In genomic region chr14:102718558-102718957, GRCm38 (mm10) we compare ENCODE assay signal across 16 mouse cellular contexts.
A peak's percentile ranks its signal among the peaks of the same experiment; 100 is the strongest.
DNase-seq lines count a peak whose midpoint lies in the region; ATAC-seq and TF ChIP-seq lines count a peak whose summit lies in the region.
"Had no signal": no experiment of that assay in that cellular context is flagged by ENCODE, and none has a peak within 500 bp of the region (broad histone marks: within the 10 kb centered on the region; RNA-seq: fewer than 3 reads in every experiment).

No protein-coding gene starts in this region.

- TF ChIP-seq CTCF in Patski (IDR thresholded peaks at IDR 0.05): no peak
- TF ChIP-seq CTCF in midbrain, postnatal 0 days (IDR thresholded peaks at IDR 0.05): no peak

- no peak overlapping the region for H3K27ac ChIP-seq in midbrain, postnatal 0 days (ENCODE audit: low read depth, low read length)
- H3K27ac ChIP-seq: heart, embryonic 13.5 days; hindbrain, embryonic 15.5 days; macrophage; midbrain, embryonic 15.5 days; neural tube, embryonic 13.5 days had no signal

- H3K4me1 ChIP-seq in midbrain, postnatal 0 days (ENCODE audit: insufficient read depth, low read length): no peaks in the 10 kb centered on the region
- H3K4me1 ChIP-seq: heart, embryonic 13.5 days; hindbrain, embryonic 15.5 days; midbrain, embryonic 15.5 days; neural tube, embryonic 13.5 days had no signal

- ATAC-seq in Patski: no peak
- no peak for ATAC-seq in midbrain, postnatal 0 days (ENCODE audit: low FRiP score)
- ATAC-seq: forebrain, embryonic 16.5 days; midbrain, embryonic 15.5 days had no signal

- WGBS in midbrain, postnatal 0 days: 74% methylated on average over 2 of the region's 2 CpGs

- CTCF ChIA-PET in Patski (lab: Charles Lee): no interaction called here

- POLR2A ChIA-PET in Patski (lab: Charles Lee): no interaction called here

- H3K9me3 ChIP-seq in midbrain, postnatal 0 days (ENCODE audit: low read length): no peaks in the 10 kb centered on the region
- H3K9me3 ChIP-seq: heart, embryonic 13.5 days; hindbrain, embryonic 15.5 days; midbrain, embryonic 15.5 days; neural tube, embryonic 13.5 days had no signal

- H3K36me3 ChIP-seq in midbrain, postnatal 0 days (ENCODE audit: insufficient read depth, low read length): no peaks in the 10 kb centered on the region
- H3K36me3 ChIP-seq: heart, embryonic 13.5 days; hindbrain, embryonic 15.5 days; midbrain, embryonic 15.5 days; neural tube, embryonic 13.5 days had no signal

- in situ Hi-C loops in Patski (cut with MboI; ENCODE audit: low pct_unique_long_range_greater_than_20kb): no loop called here

- H3K4me3 ChIP-seq in midbrain, postnatal 0 days (ENCODE audit: low read depth, low read length): no peak overlapping the region
- H3K4me3 ChIP-seq: heart, embryonic 13.5 days; hindbrain, embryonic 15.5 days; midbrain, embryonic 15.5 days; neural tube, embryonic 13.5 days had no signal

- no peak overlapping the region for H3K4me2 ChIP-seq in midbrain, postnatal 0 days (ENCODE audit: low read depth, low read length, poor library complexity, severe bottlenecking)
- H3K4me2 ChIP-seq: heart, embryonic 13.5 days; hindbrain, embryonic 15.5 days; midbrain, embryonic 15.5 days; neural tube, embryonic 13.5 days had no signal

- H3K9ac ChIP-seq in midbrain, postnatal 0 days (replicated peaks; ENCODE audit: low read length, poor library complexity, severe bottlenecking): no peak overlapping the region
- H3K9ac ChIP-seq: heart, embryonic 13.5 days; hindbrain, embryonic 15.5 days; midbrain, embryonic 15.5 days; neural tube, embryonic 13.5 days had no signal

- DNase-seq in frontal cortex, adult 2 months (ENCODE audit: extremely low spot score in 1 of 2, low spot score in 1 of 2): peak; percentile 25 to 55
- no peak for DNase-seq in frontal cortex, postnatal 10 days (ENCODE audit: low spot score in 2 of 2)
- peak; percentile 9 for DNase-seq in layer of hippocampus, adult 9-11 months
- no peak for DNase-seq in layer of hippocampus, postnatal 36 days
- peak; percentile 13 for DNase-seq in Patski (ENCODE audit: low read depth, low spot score)
- DNase-seq in right cerebral cortex, postnatal 14 days: peak; percentile 7
- no peak for DNase-seq in lung, postnatal 14 days
- DNase-seq in midbrain, postnatal 0 days (ENCODE audit: low spot score): no peak
- DNase-seq: adrenal gland, postnatal 36 days; kidney, adult 2 months had no signal

- peaks cover 3% of the 10 kb centered on the region for H3K27me3 ChIP-seq in Patski
- H3K27me3 ChIP-seq in midbrain, postnatal 0 days (ENCODE audit: insufficient read depth, low read length): no peaks in the 10 kb centered on the region
- H3K27me3 ChIP-seq: heart, embryonic 13.5 days; hindbrain, embryonic 15.5 days; midbrain, embryonic 15.5 days; neural tube, embryonic 13.5 days had no signal

Comparison
In these comparisons a context has a peak if more than half of its experiments do, and no peak if none do; other contexts are left out.
1. DNase-seq: peak in frontal cortex, adult 2 months (2 of 2), layer of hippocampus, adult 9-11 months (single experiment), Patski (single experiment) and right cerebral cortex, postnatal 14 days (single experiment); none in frontal cortex, postnatal 10 days (0 of 2), layer of hippocampus, postnatal 36 days (0 of 2), lung, postnatal 14 days (single experiment) and midbrain, postnatal 0 days (single experiment).